Mouse (Mus musculus): ENCODE measurements around the gene Birc5. TPM values are rescaled to one million over a fixed set of nuclear protein-coding genes. Genes with fewer than 3 reads are reported as not detected.

Gene Birc5
- total RNA-seq, 2 experiments from 2014 or later, result 3.7 to 4.6 TPM

DNA sequence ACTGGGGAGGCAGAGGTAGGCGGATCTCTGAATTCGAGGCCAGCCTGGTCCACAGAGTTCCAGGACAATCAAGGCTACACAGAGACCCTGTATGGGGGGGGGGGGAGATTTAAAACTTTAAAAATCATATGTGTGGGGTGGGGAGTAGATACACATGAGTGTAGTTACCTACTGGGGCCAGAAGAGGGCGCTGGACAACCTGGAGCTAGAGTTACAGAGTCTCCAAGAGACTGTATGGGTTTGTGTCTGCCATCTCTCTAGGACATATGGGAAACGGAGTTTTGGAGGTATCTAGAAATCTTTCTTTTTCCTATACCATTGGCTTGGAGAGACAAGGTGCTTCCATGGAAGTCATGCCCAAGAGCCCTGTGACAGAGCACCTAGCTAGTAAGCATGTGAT is 25.4 kb downstream of the Birc5 start:
- intact Hi-C loops (cut with DNase I), result loop anchor here (5.0 kb wide), 1 partner anchor 93 kb away; no protein-coding TSS in a partner anchor
- peak in 1 of 2 experiments; percentile 33 for DNase-seq (ENCODE audit: extremely low spot score in 1 of 2, low spot score in 2 of 2)

DNA sequence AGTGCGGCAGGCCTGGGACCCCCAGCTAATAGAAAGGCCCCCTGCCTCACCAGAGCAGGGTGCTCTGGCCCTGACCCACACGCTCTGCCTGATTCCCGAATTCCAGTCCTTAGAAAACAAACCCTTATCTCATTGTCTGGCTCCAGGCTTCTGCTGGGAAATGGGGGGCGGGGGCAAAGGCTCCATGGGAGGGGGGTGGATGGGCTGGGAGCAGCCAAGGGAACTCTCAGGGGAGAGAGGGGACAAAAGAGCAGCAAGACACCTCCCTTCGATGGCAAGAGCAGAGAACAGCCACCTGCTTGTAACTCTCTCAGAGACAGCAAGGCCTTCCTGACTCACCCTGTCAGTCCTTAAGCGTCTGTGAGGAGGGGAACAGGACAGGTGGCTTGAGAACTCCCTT is 26.6 kb downstream of the Birc5 start:
- intact Hi-C loops (cut with DNase I), result no loop called here
- no peak for DNase-seq (ENCODE audit: extremely low spot score in 1 of 2, low spot score in 2 of 2)

DNA sequence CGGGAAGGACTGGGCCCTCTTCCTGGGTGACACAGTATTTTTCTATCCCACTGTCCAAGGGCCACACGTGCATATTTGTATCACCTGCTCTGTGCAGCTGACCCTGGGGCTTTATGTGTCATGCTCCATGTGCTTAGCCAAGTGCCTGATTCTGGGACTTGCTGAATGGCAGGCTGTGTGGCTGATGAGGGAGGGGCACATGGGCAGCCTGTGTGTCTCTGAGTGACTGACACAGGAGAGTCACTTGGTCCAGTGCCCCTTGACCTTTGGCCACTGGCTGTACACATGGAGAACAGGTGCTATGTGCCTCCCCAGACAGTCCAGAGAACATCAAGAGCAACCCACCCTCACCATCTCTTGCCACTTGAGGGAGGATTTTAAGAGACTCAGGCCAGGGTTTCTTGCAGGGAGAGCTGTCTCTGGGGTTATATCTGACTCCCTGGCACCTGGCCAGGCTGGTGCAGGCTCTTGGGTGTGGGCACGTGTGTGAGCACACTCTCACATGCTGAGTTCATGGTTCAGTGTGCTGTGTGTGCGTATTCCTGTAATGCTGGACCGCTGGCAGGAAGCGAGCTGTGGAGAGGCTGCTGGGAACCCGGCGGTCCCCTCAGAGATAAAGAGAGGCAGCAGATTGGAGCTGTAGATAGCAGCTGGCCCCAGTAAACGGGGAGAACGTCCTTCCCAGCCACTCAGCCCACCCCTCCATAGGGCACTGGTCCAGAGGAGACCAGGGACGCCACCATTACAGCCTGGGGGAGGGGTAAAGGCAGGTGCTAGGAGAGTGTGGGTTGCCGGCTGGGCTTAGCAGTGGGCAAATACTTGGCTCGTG is 29.1 kb downstream of the Birc5 start:
- peak in 1 of 2 experiments; percentile 77 for DNase-seq (ENCODE audit: extremely low spot score in 1 of 2, low spot score in 2 of 2)

DNA sequence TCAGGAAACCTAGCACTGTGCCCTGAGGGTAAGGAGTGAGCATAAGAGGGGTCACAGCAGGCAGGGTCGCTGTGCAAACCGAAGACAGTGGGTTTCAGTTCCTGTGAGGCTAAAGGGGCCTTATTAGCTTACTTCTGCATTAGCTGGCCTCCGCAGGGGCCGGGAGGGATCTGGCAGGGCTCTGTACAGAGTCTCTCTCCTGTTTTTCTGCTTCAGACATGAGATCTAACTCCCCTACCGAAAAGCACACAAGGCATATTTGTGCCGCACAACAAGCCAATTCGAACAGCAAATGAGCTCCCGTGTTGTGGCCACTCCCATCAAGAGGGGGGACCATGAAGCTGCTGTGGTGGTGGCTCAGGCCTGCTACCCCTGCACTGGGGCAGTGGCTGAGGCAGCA is 29.8 kb downstream of the Birc5 start:
- DNase-seq (ENCODE audit: extremely low spot score in 1 of 2, low spot score in 2 of 2), result peak in 1 of 2 experiments; percentile 47
- intact Hi-C loops (cut with DNase I), result no loop called here

More for the DNA sequence above, 29.1 kb downstream of the Birc5 start:
- intact Hi-C loops (cut with DNase I), result no loop called here

DNA sequence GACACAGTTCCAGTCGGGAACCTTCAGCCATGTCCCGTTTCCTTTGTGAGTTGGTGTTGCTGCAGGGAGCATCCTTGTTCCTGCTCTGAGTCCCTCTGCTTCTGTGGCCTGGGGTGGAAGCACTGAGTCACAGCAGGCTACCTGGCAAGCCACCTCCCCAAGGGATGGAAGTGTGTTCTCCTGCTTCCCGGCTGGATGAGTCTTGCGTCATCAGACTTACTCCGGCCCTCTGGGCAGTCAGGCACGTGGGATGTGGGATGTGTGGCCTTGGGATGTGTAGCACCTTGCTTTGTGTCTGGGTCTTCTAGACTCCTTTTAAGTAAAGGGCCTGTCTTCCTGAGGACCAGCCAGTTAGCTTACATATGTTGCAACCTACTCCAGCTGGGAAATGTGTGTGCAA is 30.6 kb downstream of the Birc5 start:
- DNase-seq (ENCODE audit: extremely low spot score in 1 of 2, low spot score in 2 of 2), result no peak
- intact Hi-C loops (cut with DNase I), result no loop called here

DNA sequence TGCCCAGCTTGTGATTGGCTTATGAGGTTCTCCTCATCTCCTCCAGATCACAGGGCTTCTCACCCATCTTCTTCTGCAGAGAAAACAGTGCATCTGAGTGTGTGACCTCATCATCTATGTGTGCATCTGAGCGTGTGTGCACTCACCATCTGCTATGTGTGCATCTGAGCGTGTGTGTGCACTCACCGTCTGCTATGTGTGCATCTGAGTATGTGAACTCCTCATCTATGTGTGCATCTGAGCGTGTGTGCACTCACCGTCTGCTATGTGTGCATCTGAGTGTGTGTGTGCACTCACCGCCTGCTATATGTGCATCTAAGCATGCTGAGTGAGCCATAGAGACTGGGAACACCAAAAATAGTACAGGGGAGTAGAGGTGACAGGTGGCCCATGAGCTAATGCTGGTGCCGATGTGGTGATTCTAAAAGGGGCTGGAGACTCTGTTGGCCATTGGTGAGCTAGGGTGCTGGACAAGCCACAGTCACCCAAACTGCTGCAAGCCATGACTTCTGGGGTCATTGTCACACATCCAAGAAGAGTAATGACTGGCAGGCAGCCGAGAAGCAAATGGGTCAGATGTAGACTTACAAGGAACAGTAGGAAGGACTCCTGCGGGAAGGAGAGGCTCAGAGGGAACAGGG is 31.4 kb downstream of the Birc5 start:
- intact Hi-C loops (cut with DNase I), result no loop called here
- DNase-seq (ENCODE audit: extremely low spot score in 1 of 2, low spot score in 2 of 2), result no peak

DNA sequence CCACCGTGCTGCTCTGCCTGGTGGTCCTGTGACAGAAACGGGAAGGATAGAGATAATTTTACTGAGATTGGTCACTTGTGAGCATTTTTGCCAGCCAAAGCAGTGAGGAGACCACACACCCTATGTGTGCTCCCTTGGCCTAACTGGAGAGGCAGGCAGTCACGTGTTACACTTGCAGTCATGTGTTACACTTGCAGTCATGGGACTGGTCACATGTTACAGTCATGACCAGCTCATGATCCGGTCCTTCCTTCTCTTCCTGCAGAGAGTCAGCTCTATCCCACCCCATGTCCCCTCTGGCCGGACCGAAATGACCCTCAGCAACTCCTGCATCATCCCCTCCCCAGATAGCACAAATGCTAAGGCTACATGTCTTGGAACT is 31.9 kb downstream of the Birc5 start:
- no peak for DNase-seq (ENCODE audit: extremely low spot score in 1 of 2, low spot score in 2 of 2)
- intact Hi-C loops (cut with DNase I), result no loop called here

DNA sequence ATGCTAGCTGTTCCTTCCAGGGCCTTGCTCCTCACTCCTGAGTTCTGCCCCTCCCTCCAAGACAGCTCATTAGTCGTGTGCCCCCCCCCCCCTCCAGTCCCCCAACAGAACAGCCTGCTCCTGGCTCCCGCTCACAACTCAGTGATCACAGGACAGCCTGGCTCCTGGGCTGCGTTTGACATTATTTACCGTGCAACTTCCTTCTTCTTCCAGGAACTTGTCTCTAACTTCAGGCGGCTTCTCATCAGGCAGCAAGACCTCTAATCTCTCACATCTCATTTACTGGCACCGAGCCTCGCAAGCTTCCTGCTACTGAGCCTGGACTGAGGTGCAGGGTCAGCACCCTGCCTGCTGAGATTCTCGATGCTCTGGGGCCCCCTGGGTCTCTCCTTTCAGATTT is 32.7 kb downstream of the Birc5 start:
- DNase-seq (ENCODE audit: extremely low spot score in 1 of 2, low spot score in 2 of 2), result peak in 1 of 2 experiments; percentile 64
- intact Hi-C loops (cut with DNase I), result no loop called here

DNA sequence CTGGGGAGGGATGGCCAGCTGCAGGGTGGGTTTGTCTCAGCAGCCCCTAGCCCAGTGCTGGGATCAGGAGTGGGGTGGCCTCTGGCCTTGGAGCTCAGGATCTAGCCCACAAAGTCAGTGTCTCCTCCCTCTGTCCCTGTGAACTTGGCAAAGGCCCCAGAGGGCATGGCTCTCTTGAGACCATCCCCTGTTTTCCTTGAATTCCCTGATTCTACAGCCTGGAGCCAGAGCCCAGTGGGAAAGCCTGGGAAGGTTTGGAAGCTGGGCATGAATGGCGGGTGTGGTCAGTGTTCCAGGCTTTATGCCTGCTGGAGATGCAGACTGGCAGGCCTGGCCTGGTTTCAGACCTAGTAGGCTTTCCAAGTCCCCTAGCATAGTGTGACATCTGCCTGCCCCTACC is 33.2 kb downstream of the Birc5 start:
- intact Hi-C loops (cut with DNase I), result no loop called here
- DNase-seq (ENCODE audit: extremely low spot score in 1 of 2, low spot score in 2 of 2), result peak in 1 of 2 experiments; percentile 32

DNA sequence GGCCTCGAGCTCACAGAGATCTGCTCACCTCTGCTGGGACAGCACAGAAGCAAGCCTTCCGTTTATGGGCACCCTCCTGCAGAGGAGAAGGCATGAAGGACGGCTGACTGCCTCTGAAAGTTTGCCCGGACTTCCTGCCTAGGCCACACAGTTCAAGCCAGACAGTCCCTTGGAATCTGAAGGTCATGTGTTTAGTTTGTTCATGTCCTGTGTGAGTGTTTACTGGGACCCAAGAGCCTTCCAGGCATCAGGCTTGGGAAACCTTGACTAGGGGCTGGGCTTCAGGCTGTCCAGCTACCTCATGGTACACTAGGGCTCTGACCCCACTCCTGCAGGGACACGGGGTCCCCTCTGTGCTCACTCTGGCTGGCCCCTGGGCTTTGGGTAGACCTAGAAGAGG is 36.9 kb downstream of the Birc5 start:
- intact Hi-C loops (cut with DNase I), result no loop called here
- no peak for DNase-seq (ENCODE audit: extremely low spot score in 1 of 2, low spot score in 2 of 2)

DNA sequence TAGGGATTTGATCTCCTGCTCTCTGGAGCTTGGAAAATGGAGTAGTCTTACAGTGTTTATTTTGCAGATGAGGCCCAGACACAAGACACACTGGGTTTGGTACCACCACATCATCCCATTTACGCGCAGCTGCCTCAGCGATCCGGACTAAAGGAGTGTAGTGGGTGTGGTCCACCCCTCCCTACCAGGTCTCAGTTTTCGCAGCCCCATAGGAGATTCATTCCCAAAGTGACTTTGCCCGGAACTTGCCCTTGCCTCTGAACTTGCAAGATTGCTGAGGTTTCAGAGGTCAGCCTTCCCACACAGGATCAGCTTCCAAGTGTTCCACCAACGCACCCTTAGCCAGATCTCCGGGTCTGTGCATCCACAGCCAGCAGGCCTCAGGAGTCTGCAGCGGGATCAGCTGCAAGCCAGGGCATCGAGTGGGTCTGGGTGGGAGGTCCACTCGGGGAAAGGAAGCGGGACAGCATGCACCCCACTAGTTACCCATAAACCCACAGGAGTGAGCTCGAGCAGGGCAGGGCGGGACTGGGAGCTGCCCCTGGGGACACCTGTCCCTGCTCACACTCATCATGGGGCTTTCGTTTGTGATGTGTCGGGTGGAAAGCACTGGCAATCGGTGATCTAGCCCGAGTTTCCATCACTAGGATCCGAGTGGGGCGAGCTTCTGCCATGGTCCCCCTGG is 39.3 kb downstream of the Birc5 start:
- no peak for DNase-seq (ENCODE audit: extremely low spot score in 1 of 2, low spot score in 2 of 2)
- intact Hi-C loops (cut with DNase I), result no loop called here

DNA sequence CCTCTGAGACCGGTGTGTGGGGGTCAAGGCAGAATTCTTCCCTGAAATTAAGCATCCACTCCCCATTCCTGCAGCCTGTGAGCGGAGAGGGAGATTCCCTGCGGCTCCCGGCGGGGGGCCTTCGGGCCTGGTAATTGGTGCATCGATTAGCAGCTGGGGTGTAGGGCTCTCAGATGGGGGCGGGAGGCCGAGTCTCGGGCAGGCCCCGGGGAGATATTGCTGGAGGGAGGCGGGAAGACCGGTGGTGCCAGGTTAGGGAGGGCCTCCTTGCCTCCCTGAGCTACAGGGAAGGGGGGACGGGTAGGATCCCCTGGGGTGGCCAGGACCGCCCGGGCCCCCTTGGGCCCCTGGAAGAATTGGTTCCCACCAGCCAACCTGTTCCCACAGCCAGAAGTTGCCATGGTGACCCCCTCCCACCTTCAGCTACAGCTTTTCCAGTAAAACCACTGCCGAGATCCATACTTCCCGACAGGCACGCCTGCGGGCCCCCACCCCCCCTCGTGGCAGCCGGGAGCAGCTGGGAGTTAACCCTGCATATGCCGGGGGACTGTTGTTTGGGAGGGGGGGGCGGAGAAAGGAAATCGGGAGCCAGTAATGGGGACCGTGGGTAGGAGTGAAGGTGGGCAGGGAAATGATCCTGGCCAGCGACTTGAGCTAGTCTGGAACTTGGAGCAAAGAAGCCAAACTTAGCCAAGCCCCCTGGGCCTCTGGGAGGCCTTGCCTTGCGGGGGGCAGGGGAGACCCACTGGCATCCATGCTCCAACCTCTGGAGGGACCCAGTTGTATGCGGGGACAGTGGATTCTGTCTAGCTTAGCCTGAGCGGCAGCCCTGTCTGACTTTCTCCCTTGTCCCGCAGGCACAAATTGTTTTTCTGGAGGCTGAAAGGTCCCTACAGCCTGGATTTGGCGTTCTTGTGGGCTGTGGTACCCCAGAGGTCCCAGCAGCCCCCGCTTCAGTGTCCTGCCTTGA is 40.1 kb downstream of the Birc5 start:
- peak in 1 of 2 experiments; percentile 64 for DNase-seq (ENCODE audit: extremely low spot score in 1 of 2, low spot score in 2 of 2)
- intact Hi-C loops (cut with DNase I), result no loop called here

DNA sequence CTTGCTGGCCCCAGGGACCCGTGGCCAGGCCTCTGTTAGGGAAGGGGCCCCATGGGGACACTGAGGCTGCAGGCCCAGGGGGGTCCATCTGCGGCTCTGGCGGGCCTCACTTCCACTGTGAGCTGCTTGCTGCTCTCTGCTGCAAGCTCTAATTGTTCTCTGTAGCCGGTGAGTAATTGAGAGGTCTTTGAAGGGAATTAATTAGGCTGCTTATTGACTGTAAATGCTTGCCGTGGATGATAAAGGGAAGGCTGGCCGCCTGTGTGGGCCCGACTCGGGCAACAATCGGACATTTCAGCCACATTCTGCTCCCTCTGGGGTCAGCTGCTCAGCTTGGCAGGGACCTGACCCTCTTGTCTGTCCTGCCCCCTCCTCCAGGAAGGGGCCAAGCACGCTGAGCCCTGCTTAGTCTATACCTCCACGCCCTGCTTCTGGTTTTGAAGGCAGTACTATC is 40.9 kb downstream of the Birc5 start:
- intact Hi-C loops (cut with DNase I), result no loop called here
- no peak for DNase-seq (ENCODE audit: extremely low spot score in 1 of 2, low spot score in 2 of 2)

DNA sequence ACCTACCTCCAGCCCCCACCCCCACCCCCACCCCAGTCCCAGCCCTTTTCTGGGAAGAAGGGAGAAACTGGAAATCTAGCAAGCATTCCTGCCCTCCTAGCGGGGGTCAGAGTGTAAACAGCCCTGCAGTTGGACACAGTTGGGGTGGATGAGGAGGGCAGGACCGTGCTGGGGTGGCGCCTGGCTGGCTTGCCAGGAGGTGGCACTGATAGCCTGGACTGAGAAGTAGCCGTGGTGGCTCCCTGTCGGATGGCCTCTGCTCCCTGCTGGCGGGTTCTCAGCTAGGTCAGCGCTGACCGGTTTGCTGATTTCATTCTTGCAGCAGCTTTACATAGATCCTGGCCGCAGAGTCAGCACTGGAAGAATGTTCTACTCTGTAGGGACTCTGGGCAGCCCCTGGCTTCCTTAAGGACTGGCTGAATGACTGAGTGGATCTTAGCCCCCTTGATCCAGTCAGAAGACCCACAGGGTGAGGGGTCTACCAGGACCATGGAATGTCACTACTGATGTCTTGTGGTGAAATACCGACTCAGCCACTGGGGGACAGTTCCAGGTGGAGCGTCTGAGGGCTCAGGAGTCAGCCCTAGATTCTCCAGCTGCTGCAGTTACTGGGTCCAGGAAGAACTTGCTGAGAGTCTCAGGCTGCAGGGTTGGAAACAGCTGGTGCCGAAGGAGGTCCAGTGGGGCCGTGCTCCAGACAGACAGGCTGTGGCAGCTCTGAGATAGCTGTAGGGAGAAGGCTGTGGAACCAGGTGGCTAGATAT is 41.6 kb downstream of the Birc5 start:
- intact Hi-C loops (cut with DNase I), result no loop called here
- DNase-seq (ENCODE audit: extremely low spot score in 1 of 2, low spot score in 2 of 2), result peak in 1 of 2 experiments; percentile 57

DNA sequence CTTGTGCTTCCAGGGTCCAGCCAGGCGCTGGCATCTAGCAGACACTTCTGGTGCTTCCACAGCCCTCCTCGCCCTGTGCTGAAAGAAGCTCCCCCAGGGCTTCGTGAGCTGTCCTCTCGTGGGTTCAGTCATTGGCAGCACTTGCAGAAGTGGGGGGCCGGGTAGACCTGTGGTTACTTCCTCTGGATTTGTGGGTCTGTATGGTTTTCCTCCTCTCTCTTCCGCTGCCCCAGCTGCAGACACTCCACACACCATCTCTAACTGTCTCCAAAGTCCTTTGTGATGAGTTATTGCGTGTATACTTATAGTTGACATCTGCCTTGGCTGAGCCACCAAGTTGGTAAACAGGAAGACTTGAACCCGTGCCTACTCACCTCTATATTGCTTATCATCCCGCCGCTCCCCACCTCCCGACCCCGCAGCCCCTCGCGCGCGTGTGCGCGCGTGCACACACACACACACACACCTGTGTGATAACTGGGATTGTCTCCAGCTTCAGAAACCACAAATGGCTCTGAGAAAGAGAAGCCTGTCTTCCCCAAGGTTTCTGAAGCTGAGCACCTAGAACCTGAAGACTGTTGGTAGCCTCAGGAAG is 42.6 kb downstream of the Birc5 start:
- no peak for DNase-seq (ENCODE audit: extremely low spot score in 1 of 2, low spot score in 2 of 2)
- intact Hi-C loops (cut with DNase I), result no loop called here

DNA sequence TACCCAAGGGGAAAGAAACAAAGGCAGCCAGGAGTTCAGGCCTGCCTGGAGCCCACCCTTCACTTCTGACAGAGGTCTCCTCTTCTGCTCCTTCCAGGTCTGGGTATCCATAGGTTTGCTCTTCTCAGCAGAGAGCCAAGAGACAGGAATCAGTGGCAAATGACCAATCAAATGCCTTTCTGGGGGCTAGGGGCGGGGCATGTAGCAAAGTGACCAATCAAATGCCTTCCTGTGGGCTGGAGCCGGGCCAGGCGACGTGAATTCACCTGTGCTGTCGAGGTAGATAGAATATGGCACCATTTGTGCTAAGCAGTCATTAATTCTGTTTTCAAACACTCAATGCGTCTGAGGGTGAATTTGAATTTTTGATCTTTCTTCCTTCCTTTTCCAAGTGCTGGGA is 43.1 kb downstream of the Birc5 start:
- intact Hi-C loops (cut with DNase I), result no loop called here
- no peak for DNase-seq (ENCODE audit: extremely low spot score in 1 of 2, low spot score in 2 of 2)

DNA sequence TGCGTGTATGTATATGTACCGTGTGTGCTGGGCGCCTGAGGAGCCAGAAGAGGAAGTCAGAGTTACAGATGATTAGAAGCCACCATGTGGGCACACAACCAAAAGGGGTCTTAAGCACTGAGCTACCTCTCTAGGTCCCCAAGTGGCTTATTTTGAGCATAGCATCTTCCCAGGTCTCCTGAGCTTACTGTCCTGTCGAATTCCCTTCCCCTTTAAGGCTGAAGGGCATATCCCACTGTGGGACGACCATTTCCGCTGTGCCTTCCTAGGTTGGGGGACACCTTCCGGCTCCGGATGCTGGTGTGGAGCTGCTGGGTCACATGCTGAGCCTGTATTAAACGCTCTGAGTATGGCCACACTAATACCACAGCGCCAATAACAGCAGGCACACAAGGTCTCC is 45.6 kb downstream of the Birc5 start:
- no peak for DNase-seq (ENCODE audit: extremely low spot score in 1 of 2, low spot score in 2 of 2)
- intact Hi-C loops (cut with DNase I), result no loop called here

DNA sequence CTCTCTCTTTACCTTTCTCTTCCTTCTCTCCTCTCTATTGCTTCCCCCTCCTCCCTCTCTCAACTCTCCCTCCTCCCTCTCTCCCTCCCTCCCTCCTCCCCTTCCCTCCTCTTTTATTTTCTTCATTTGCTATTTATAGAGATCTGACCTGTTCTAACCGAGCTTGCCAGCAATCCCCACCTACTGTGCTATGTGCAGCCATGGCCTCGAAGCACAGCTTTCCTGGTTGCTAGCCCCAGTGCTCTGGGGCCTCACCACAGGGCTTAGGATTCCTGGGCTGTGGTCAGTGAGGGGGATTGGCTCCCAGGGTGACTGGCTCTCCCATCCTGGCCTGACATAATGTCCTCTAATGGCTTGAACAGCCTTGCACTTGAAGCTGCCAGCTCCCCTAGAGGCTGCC is 47.5 kb downstream of the Birc5 start:
- DNase-seq (ENCODE audit: extremely low spot score in 1 of 2, low spot score in 2 of 2), result no peak
- intact Hi-C loops (cut with DNase I), result no loop called here

Measured in left cerebral cortex, postnatal 10 days (tissue).